Mouse (Mus musculus): ENCODE measurements around the gene Tceal7.

- TF ChIP-seq POLR2A (IDR thresholded peaks at IDR 0.05; ENCODE audit: low read depth, low read length) (no peak), CTCF (IDR thresholded peaks at IDR 0.05; ENCODE audit: extremely low read depth, insufficient read length, insufficient replicate concordance, low read depth, low read length) (no peak)
Observed at GRCm38 (mm10) chrX:136268173-136268572, 53.6 kb downstream of the Tceal7 start.
